Mouse (Mus musculus) kidney, adult 2 months (tissue): ENCODE measurements around the gene Celf2.

ENCODE experiments used
- CTCF ChIP-seq: fragments of 200-500 bp; conservative IDR thresholded peaks from 2 replicates; pipeline ENCODE4 v1.5.1; 2011; ENCODE audit warnings: low read depth, mild to moderate bottlenecking, control low read depth, low read length, moderate library complexity, mixed read lengths; ENCODE audit not compliant: insufficient read depth, insufficient read length
- POLR2A ChIP-seq: fragments of 200-500 bp; IDR thresholded peaks from one replicate; pipeline ENCODE4 v1.6.1; 2011; ENCODE audit warnings: low read depth, low read length, control low read depth

DNA sequence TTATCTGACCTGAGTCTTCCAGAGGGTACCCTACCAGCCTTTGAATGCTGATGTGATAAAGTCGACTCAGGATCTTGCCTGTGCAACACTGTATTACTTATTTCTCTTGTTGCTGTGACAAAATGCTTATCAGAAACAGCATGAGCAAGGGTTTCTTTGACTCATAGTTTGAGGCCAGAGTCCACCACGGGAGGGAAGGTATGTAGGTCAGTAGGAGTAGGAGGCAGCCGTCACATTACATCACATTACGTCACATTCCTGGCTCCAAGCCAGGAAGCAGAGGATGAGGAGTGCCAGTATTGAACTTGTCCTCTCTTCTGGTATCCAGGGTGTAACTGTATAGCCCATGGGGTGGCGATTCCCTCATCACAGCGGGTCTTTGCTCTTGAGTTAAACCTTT lies 349.3 kb downstream of the Celf2 start:
- TF ChIP-seq CTCF, result no peak
- no peak for TF ChIP-seq POLR2A
